Mouse (Mus musculus) thymus, postnatal 10 days (tissue): ENCODE data around the gene Magi2.
"Not testable (repeated sequence)": the region's sequence is repeated elsewhere in the genome, so short reads cannot be mapped to it uniquely, and the experiment has no call there.

ENCODE experiments used
- DNase-seq, 2 experiments: peaks; one replicate each; pipeline ENCODE4 v3.0.0; 2021; ENCODE audit warnings: low spot score in 2 of 2

Gene Magi2

DNA sequence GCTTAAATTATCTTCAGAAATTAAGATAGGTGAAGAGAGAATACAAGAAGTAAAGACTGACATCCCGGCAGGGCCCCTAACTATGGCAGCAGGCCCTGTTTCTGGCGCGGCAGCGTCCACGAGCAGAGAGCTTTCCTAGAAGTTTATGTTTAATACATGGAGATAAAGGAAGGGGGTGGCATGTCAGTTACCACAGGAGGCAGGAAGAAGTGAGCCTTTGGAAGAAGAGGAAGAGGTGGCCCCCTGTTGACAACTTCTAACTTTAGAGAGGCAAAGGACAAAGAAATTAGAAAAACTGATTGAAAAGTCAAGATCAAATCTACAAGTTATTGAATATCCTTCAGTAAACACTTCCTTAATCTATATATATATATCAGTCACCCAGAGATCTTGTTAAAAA is 1281.8 kb downstream of the Magi2 start:
- DNase-seq: no peak

- no peak for DNase-seq
Measured at GRCm38 (mm10) chr5:20509606-20510005, 1282.8 kb downstream of the Magi2 start.

DNA sequence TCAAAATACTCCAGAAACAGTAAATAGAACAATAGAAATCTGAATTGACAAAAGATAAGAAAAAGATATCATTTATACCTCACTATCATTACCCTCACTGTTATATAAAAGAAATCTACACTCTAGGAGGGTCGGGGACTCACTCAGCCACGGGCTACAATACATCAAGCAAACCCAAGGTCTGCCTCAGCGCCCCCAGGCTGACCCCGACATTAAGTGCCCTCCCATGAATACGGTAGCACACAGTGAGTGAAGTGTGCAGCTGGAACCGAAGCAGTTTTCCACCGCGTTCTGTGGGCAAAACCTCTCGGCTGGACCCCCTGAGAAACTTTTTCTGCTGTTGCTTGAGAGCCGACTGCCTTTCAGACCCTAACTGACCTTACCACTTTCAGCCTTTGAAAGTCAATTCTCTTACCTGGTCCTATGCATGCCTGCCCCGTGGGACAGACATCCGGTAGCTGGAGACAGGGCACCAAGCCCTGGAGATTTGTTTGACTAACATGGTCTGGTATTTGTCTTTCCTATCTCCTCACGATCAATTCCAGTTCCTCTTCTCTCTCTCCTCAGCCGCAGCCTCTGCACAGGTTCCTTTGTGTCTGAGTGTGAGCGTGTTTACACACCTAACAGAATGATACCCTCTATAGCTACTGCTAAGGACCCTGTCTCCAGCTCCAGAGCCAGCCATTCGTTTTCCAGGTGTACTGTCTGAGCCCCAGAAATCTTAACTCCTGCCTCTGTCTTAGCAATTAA is 1285.7 kb downstream of the Magi2 start:
- DNase-seq: no peak

DNA sequence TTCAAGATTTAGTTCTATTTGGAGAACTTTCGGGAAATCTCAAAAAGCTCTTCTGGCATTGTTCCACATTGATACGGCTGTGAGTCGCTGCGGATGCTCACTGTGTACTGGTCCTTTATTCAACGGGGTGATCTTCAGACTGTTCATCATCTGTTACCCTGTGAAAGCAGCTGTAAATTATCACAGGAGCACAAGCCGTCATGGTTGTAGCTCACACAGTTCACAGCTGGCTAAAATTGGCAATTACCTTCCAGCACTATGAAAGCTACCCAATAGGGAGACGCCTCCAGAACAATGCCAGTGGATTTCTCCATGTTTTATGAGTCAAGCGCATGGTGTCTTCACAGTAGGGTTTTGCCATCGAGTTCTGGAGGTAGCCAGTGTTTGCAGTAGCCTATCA is 1294.8 kb downstream of the Magi2 start:
- DNase-seq: no peak

GRCm38 (mm10) chr5:20522047-20522446 is 1295.2 kb downstream of the Magi2 start:
- no peak for DNase-seq

GRCm38 (mm10) chr5:20523776-20524175 is 1296.9 kb downstream of the Magi2 start:
- DNase-seq: no peak

DNA sequence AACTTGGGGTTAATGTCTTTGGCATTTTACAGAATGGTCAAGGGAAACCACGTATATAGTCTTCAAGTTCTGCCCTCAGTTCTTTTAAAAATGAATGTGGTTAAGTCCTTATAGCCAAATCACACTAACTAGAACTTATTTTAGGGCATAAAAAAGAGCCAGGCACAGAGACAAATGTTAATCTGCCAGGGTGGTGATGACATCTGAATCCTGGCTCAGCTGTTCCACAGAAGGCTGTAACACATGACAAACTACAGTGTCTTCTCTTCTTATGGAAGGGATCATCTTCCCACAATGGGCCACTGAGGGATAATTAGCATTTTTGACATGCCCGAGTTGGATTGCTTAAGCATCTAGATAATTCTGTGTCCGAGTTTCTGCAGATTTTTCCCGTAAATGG is 1299.8 kb downstream of the Magi2 start:
- not testable (repeated sequence) for DNase-seq

GRCm38 (mm10) chr5:20536544-20536943 is 1309.7 kb downstream of the Magi2 start:
- DNase-seq: no peak

DNA sequence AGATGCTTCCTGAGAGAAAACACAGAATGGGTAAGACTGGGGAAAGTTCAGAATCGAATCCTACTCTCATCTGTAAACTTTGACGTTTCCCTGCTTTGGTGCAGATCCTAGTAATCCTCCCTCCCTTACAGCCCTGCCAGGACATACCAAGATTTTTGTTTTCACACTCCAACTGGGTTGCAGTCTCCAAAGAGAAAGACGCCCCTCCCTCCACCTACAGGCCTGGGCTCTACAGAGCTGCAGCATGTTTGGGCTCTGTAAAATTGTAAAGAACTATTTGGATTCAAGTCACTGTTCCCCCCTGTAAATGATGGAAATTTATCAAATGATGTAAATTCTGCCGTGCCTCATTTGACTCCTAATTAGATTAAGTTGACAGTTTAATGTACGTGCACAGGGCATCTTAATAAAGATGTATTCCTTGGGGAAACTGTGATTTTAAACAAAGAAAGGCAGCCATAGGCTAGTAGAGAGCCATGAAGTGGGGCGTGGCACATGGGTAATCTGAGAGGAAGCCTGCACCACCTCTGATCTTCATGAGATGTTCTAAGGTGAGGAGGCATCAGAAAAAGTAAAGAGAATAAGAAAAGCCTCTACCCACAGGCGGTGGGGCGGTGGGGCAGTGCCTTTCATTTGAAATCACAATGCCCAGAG is 1310.7 kb downstream of the Magi2 start:
- DNase-seq: no peak

GRCm38 (mm10) chr5:20544374-20544773 is 1317.5 kb downstream of the Magi2 start:
- DNase-seq: no peak

DNA sequence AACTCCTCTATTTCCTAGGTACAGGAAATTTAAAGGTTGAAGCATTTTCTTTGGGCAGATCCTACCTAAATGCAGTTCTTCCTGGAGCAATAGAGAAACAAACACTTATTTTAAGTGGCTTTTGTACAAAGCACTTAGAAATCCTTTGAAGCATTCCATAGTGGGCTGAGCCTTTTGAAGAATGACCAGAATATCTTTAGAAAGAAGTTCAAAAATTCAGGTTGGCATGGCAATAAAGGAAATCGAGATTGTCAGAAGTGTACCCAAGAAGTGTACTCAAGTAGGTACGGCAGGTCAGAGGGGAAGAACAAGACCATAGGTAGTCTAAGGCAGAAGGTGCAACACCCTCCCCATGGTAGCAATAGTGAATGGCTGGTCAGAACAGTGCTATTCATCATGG is 1332.5 kb downstream of the Magi2 start:
- no peak for DNase-seq

GRCm38 (mm10) chr5:20559821-20560220 is 1333.0 kb downstream of the Magi2 start:
- DNase-seq: no peak

DNA sequence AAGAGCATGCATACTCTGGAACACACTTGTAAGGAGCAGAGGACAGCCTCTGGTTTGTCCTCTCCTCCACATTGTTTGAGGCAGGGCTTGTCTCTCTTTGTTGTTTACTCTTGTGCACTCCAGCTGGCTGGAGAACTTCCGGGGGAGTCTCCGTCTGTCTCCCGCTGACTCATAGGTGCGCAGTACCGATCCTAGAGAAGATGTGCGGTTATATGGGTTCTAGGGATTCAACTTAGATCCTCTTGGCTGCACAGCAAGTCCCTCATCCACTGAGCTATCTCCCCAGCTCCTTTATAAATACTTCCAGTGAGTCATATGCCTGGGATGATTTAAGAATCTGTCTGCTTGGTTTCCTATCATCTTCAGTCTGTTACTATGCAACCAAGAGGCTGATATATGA is 1341.6 kb downstream of the Magi2 start:
- no peak for DNase-seq

GRCm38 (mm10) chr5:20568966-20569365 is 1342.1 kb downstream of the Magi2 start:
- DNase-seq: no peak

GRCm38 (mm10) chr5:20574816-20575215 is 1348.0 kb downstream of the Magi2 start:
- no peak for DNase-seq

- DNase-seq: no peak
Measured at GRCm38 (mm10) chr5:20575798-20576197, 1349.0 kb downstream of the Magi2 start.

DNA sequence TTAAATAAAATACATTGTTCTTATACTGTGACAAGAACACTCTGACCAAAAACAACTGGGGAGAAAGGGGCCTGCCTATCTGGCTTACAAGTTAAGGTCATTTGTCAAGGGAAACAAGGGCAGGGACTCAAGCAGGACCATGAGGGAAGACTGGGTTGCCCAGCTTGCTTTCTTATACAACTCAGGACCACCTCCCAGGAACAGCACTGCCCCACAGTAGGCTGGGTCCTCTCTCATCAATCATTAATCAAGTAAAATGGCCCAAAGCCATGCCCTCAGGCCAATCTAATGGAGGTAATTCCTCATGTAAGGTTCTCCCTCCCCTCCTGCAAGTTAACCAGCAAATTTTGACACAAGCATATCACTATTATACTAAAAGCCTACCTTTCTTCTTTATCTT is 1349.4 kb downstream of the Magi2 start:
- no peak for DNase-seq

DNA sequence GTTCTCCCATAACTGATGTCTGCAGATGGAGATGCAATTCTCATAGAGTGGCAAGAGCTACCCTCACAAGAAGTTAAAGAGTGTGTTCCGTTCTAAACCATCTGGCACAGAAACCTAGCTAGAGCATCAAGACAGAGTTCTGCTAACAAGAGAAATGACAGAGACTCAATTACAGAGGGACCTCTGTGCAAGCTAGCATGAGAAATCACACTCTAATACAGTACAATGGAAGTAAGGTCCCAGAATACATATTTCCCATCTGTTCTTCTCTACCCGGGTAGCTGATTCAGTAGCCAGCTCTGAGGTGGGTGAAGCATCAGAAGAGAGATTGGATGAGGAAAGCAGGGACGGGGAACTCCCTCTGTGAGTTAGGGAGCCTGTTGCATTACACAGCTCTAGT is 1351.8 kb downstream of the Magi2 start:
- DNase-seq: no peak

DNA sequence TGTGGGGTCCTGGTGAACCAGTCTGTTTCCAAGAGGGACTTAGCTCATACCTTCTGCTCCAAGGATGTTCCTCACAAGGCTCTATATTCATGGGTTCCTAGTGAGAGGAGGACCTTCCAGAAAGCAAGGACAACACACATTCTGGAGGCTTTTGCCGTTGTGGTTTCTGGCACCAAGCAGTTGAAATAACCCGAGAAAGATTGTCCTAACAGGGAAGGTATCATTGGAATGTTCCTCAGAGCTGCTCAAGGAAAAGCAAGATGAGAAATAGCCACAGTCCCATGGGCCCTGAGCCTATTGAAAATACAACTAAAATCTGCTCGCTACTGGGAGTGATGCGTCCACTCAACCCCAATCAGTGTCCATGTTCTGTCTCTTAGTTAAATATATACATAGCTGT is 1353.8 kb downstream of the Magi2 start:
- no peak for DNase-seq

DNA sequence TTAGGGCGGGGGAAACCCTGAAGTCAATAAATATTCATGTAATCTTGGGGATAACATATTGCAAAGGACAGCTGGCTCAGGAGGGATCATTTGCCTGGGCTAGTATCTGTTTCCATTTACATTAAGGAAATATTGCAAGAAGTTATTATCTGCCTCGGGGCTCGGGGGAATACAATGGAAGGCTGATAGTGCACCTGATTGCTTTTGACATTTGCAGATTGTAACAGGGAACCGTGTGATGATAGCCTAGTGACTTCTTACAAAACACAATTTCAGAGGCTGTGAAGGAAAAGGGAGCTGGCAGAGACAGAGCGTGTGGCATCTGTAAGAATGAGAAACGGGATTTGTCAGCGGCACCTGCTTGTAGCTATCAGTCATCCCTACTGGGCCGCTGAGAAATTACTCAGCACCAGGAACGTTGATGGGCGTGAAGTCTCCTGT is 1356.2 kb downstream of the Magi2 start:
- DNase-seq: no peak

GRCm38 (mm10) chr5:20583639-20584038 is 1356.8 kb downstream of the Magi2 start:
- DNase-seq: no peak

GRCm38 (mm10) chr5:20584769-20585168 is 1357.9 kb downstream of the Magi2 start:
- no peak for DNase-seq

DNA sequence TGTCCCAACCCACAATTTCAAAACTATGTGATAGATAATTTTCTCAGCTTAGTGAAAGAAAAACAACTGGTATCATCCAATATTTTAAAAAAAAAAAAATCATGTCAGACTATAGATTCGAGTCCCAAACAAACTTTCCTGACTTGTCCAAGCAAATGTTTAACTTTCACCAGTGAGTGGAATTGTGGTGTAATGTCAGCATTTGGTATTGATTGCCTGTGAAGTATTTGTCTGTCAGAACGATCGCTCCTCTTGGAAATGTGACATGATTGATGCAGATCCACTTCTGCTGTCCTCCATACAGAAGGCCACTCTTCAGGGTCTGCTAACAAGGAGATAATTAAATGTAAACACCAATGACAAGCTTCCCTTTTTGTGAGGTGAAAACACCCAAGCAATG is 1362.9 kb downstream of the Magi2 start:
- DNase-seq: no peak

- DNase-seq: no peak
Measured at GRCm38 (mm10) chr5:20598196-20598595, 1371.4 kb downstream of the Magi2 start.
